9 mouse cellular contexts compared by ENCODE assay signal in the genomic region with DNA sequence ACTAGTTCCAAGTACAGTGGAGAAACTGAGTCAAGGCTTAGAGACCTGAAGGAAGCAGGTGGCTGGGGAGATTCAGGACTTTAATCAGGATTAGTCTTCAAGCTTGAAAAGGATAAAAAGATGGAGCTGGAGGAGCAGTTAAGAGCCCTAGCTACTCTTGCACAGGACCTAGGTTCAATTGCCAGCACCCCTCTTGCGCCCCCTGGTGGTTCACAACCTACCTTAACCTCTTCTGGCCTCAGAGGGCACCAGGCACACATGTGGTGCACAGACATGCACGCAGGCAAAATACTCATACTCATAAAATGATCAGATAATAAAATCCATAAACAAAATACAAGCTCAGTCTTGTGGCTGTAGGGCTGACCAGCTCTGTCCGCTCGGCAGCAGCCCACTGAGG. TPM values are rescaled to one million over a fixed set of nuclear protein-coding genes. Genes with fewer than 3 reads are reported as not detected.
A peak's percentile ranks its signal among the peaks of the same experiment; 100 is the strongest.
DNase-seq lines count a peak whose midpoint lies in the region; ATAC-seq and TF ChIP-seq lines count a peak whose summit lies in the region.
"Had no signal": no experiment of that assay in that cellular context is flagged by ENCODE, and none has a peak within 500 bp of the region (broad histone marks: within the 10 kb centered on the region; RNA-seq: fewer than 3 reads in every experiment).

No protein-coding gene starts in this region.

- H3K9ac ChIP-seq in heart, embryonic 11.5 days (ENCODE audit: low read depth, low read length) = no peak overlapping the region
- H3K9ac ChIP-seq in heart, postnatal 0 days (replicated peaks; ENCODE audit: low read depth, low read length) = no peak overlapping the region

- ATAC-seq in heart, embryonic 11.5 days (replicated peaks; ENCODE audit: insufficient number of reproducible peaks, low FRiP score, low TSS enrichment) = no peak
- peak; percentile 72 for ATAC-seq in common myeloid progenitor, adult 5-6 weeks (replicated peaks; ENCODE audit: low read depth, poor library complexity, severe bottlenecking)
- ATAC-seq in heart, postnatal 0 days (ENCODE audit: insufficient read depth, low read depth) = no peak; the same call in 1 of the 2 replicates
- peak; percentile 78 for ATAC-seq in megakaryocyte progenitor cell, adult 5-6 weeks (replicated peaks; ENCODE audit: poor library complexity)

- 51% methylated on average over 4 of the region's 4 CpGs for WGBS in heart, embryonic 11.5 days (ENCODE audit: insufficient replicate concordance)
- WGBS in heart, postnatal 0 days = 54% methylated on average over 4 of the region's 4 CpGs

- H3K36me3 ChIP-seq in heart, embryonic 11.5 days (ENCODE audit: control insufficient read depth, insufficient read depth, low read length) = no peaks in the 10 kb centered on the region
- H3K36me3 ChIP-seq in heart, postnatal 0 days (replicated peaks; ENCODE audit: control insufficient read depth, insufficient read depth, low read length) = no peaks in the 10 kb centered on the region
- no peaks in the 10 kb centered on the region for H3K36me3 ChIP-seq in testis, adult 2 months (ENCODE audit: control insufficient read depth, insufficient read depth, low read length)

- no peaks in the 10 kb centered on the region for H3K9me3 ChIP-seq in heart, embryonic 11.5 days (replicated peaks; ENCODE audit: control insufficient read depth, low read length)
- no peaks in the 10 kb centered on the region for H3K9me3 ChIP-seq in heart, postnatal 0 days (replicated peaks; ENCODE audit: control insufficient read depth, low read length)

- no peak for TF ChIP-seq POLR2A in testis, adult 2 months (IDR thresholded peaks at IDR 0.05; ENCODE audit: control insufficient read depth, low read depth, low read length)

- H3K4me1 ChIP-seq in heart, embryonic 11.5 days (ENCODE audit: control insufficient read depth, insufficient read depth, low read length) = no peaks in the 10 kb centered on the region
- H3K4me1 ChIP-seq in heart, postnatal 0 days (ENCODE audit: control insufficient read depth, insufficient read depth) = no peaks in the 10 kb centered on the region
- H3K4me1 ChIP-seq in testis, adult 2 months (ENCODE audit: control insufficient read depth, insufficient read depth, low read length) = no peaks in the 10 kb centered on the region

- H3K4me3 ChIP-seq in heart, embryonic 11.5 days (ENCODE audit: low read depth, low read length) = no peak overlapping the region
- H3K4me3 ChIP-seq in heart, postnatal 0 days (ENCODE audit: low read depth, low read length) = no peak overlapping the region
- H3K4me3 ChIP-seq in testis, adult 2 months (ENCODE audit: control insufficient read depth, low read depth, low read length) = no peak overlapping the region
- H3K4me3 ChIP-seq: megakaryocyte, embryonic 14.5 days had no signal

- H3K27me3 ChIP-seq in heart, embryonic 11.5 days (ENCODE audit: control insufficient read depth, insufficient read depth, low read length) = no peaks in the 10 kb centered on the region
- H3K27me3 ChIP-seq in heart, postnatal 0 days (ENCODE audit: control insufficient read depth, insufficient read depth, low read length) = no peaks in the 10 kb centered on the region
- H3K27me3 ChIP-seq in testis, adult 2 months (ENCODE audit: control insufficient read depth, insufficient read depth, low read length) = no peaks in the 10 kb centered on the region
- H3K27me3 ChIP-seq: megakaryocyte, embryonic 14.5 days had no signal

- no peak overlapping the region for H3K4me2 ChIP-seq in heart, embryonic 11.5 days
- H3K4me2 ChIP-seq in heart, postnatal 0 days (ENCODE audit: low read depth, low read length) = no peak overlapping the region

- TF ChIP-seq CTCF in heart, postnatal 0 days (IDR thresholded peaks at IDR 0.05; ENCODE audit: low read depth) = peak; percentile 74
- peak; percentile 85 for TF ChIP-seq CTCF in testis, adult 2 months (IDR thresholded peaks at IDR 0.05; ENCODE audit: control insufficient read depth, insufficient read depth, insufficient replicate concordance, low read depth, low read length)

- DNase-seq in heart, adult 18-20 months = peak; percentile 60 to 86
- DNase-seq in WW6 (ENCODE audit: low read depth, low spot score) = peak; percentile 61
- DNase-seq in heart, postnatal 0 days (ENCODE audit: low spot score) = no peak
- DNase-seq in layer of hippocampus, postnatal 10 days (ENCODE audit: low spot score in 2 of 2) = peak; percentile 69 to 75

- no peak overlapping the region for H3K27ac ChIP-seq in heart, embryonic 11.5 days (ENCODE audit: low read depth, low read length)
- no peak overlapping the region for H3K27ac ChIP-seq in heart, postnatal 0 days (ENCODE audit: low read depth)
- no peak overlapping the region for H3K27ac ChIP-seq in testis, adult 2 months (ENCODE audit: control insufficient read depth, insufficient read depth, low read depth, low read length)

- TF ChIP-seq EP300 in heart, postnatal 0 days (IDR thresholded peaks at IDR 0.05; ENCODE audit: low read depth) = no peak

RNA-seq across cellular contexts. Expression of a gene that starts 15.8 kb away (rescaled TPM):
- total RNA-seq in heart, adult 18-20 months (2021) = 100 to 1,000 TPM in 1 of 2 experiments, 10 to 100 TPM in 1; 99.4 to 103 TPM
- polyA plus RNA-seq in heart, embryonic 11.5 days (2014; fragmentation: Nextera tagmentation; extraction: Ambion mirVana) = 223 and 234 TPM in 2 replicates
- total RNA-seq in common myeloid progenitor, adult 5-6 weeks (2017) = 135 and 155 TPM in 2 replicates
- 25.4 and 27.6 TPM in 2 replicates for total RNA-seq in heart, postnatal 0 days (2014; rRNA removed; ENCODE audit: low replicate concordance)
- 158 and 159 TPM in 2 replicates for polyA plus RNA-seq in heart, postnatal 0 days (2015; fragmentation: Nextera tagmentation; extraction: Ambion mirVana)
- total RNA-seq in layer of hippocampus, postnatal 10 days (2021) = 100 to 1,000 TPM; 112 to 116 TPM
- 199 and 226 TPM in 2 replicates for total RNA-seq in megakaryocyte progenitor cell, adult 5-6 weeks (2015)
- total RNA-seq in megakaryocyte progenitor cell, adult 5-6 weeks (2017) = 95.6 and 127 TPM in 2 replicates
- polyA plus RNA-seq in testis, adult 2 months (2012; rRNA removed) = 60.7 and 70.6 TPM in 2 replicates

Comparison
In these comparisons a context has a peak if more than half of its experiments do, and no peak if none do; other contexts are left out.
1. ATAC-seq: peak in common myeloid progenitor, adult 5-6 weeks (single experiment) and megakaryocyte progenitor cell, adult 5-6 weeks (single experiment); none in heart, embryonic 11.5 days (single experiment) and heart, postnatal 0 days (single experiment).